Mouse (Mus musculus) liver, adult (tissue): ENCODE results near the gene Mrm3.

Source experiments
- GATA4 ChIP-seq: IDR thresholded peaks from 2 replicates; pipeline ENCODE4 v1.6.1; 2014; ENCODE audit warnings: mild to moderate bottlenecking, low read length; ENCODE audit not compliant: insufficient replicate concordance

The Mrm3 gene

DNA sequence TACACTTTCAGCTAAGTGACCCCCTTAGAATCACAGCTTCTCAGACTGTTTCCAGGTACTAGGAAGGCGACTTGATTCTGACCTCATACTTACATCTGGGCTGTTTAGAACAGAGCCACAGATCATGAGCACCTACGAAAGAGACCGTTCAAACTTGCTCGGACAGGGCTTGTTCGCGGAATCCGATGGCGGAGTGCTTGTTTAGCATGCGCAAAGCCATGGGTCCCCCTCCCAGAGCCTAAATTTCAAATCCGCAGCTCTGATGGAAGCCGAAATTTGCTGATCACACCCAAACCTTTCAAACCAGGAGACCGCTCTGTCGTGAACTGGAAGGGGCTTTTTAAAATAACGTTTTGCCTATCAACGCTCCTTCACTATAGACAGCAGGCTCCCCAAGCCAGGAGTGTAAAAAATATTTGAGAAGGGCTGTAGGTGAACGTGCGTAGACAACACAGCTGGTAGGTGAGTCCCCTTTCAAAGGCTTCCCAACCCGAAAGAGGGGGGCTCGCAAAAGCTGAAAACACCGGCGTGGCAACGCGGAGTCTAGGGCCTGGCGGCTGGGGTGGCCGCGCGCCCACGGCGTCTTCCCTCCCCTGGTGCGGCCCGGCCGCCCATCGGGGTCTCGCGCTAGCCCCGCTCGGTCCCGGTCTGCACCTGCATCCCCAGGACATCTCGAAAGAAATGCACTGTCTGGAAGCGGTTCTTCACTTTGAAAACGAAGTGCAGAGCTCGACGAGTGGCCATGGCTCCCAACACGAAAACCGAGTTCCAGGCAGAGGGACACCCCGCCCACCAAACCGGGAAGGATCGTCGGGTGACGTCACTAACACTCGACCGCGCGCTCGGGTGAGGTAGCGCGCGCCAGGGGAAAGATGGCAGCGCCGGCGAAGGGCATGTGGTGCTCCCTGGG lies at the start of gene Mrm3, which contains the start of gene Glod4:
Gene Mrm3 (plus strand): TSS at position 815 of the 910 bp plus-strand sequence.
Gene Glod4 (minus strand): TSS at position 825 of the 910 bp plus-strand sequence.
- no peak; the same call in 1 of the 2 replicates for TF ChIP-seq GATA4

DNA sequence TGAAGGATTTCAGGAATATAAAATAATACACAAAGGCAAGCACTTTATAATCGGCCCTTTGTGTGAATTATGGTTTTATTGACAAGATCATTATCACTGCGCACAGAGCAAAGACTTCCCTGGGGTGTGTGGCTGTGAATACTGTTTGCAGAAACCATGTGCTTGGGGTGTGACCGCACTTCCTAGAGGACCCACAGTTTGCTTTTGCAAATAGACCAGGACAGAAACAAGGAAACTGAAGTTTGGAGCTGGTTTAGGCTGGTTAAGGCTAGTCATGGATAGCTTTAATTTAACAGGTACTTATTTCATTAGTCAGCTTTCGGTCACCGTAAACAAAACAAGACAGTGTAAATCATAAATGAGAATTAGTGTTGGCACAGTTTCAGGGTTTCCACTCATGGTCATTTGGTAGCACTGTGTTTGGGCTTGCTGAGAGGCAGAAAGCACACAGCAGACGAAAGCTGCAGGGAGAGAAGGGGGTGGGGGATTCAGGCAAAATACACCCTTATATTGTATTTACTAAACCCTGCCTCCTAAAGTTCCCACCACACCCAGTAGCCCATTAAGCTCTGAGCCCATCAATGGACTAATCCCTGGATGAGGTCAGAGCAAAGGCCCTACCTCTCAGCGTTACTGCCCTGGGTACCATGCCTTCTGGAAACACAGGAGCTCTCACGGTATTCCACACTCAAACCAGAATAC lies 47.1 kb upstream of the Mrm3 start:
- no peak for TF ChIP-seq GATA4

DNA sequence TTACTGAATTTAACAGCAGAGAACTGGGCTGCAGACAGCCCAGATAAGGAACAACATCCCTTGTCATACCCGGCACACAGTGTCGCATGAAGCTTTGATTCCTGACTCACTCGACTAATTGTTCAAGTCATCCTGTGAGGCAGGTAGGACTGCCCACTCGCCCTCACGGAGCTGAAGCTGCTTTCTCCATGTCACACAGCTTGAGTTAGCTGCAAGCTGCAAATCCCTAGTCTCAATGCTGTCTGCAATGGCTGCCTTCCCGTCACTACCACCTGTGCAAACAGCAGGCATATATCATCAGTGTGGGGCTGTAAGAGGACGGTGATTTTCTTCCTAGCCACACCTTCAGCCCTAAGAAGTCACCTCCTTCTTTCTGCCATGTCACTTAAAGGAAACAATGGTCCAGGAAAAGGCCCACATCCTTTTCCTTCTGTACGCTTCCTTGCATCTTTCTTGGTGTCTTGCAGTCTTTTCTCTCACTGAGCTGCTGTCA lies 46.5 kb upstream of the Mrm3 start:
- no peak for TF ChIP-seq GATA4

DNA sequence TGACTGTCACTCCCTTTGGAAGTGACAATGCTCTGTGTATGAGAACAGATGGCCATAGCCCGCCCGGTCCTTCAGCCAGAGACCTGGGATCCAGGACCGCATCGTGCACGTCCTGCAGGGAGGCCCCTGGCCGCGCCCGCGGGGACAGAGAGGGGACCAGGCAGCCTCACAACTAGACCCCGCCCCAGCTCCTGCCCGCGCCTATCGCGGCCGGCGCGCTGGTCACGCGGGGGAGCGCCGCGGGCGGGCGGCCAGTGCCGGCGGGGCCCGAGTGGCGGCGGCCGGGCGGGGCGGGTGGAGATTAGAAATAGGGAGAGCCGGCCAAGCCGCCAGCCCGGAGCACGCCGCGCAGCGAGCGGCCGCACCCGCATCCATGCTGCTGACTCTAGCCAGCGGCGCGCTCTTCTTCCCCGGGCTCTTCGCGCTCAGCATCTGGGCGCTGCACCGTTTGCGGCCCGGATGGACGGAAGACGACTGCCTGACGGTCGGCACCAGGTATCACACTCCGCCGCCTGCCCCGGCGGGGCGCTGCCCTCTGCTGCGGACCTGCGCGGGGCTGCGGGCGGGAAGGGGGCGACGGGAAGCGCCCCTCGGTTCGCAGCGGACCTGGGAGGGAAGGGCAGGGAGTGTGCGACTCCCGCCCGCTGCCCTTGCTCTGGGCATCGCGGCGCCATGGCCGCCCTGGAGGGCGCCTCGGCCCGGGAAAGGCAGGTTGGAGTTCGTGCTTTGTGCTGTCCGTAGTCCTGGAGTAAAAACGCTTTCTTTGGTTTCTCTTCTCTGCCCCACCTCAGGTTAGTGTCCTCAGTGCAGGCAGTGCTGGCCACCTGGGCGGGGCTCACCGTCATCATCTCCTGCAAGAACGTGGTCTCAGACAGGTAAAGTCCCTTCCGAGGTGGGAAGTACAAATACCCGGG lies 41.5 kb upstream of the Mrm3 start:
- peak; percentile 35; the same call in 1 of the 2 replicates for TF ChIP-seq GATA4

DNA sequence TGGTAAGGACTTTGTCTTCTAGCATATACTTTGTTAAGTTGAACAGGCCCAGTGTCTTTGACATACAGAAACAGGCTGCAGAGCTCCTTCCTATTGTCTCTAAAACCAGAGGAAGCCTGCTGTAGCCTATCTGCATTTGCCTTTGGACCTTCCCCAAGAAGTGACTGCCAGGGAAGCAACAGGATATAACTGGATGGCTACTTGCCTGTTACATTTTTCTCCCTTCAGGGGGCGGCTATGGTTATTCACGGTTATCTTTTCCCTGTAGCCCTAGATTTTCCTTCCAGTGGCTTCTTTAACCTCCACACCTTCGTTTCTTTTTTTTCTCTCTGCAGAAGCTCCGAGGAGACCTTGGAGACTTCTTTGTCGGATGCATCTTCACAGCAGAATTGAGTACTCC lies 36.7 kb upstream of the Mrm3 start:
- peak; percentile 59; the same call in 1 of the 2 replicates for TF ChIP-seq GATA4

DNA sequence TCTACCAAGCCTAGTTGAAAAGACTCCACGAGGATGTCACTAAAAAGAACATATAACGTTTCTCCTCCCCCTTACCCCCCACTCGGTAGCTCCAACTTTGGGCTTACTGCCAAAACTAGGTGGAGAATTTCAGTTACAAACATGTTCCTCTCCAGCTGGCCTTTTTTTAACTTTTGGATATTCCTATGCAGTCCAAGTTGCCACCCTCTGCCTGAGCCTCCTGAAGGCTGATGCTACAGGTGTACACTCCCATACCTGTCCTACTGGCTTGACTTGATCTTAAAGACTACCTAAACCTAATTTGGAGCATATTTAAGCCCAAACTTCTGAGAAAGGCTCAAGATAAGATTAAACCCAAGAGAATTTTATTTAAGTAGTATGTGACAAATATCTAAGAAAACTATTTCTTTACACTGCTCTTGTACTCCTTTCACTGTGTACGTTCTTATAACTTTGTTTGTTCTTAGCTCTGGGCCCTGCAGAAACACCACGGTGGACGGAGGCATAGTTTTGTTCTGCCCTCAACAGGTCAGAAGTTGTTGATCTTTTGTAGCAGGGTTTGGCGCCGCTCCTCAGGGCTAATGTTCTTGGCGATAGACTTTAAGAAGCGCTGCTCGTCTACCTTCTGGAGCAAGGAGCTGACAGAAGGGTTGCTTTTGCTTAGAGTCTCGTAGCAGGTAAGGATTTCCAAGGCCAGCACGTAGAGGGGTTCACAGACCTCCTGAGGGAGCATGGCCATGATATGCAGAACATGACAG lies 33.1 kb upstream of the Mrm3 start:
- TF ChIP-seq GATA4: no peak

DNA sequence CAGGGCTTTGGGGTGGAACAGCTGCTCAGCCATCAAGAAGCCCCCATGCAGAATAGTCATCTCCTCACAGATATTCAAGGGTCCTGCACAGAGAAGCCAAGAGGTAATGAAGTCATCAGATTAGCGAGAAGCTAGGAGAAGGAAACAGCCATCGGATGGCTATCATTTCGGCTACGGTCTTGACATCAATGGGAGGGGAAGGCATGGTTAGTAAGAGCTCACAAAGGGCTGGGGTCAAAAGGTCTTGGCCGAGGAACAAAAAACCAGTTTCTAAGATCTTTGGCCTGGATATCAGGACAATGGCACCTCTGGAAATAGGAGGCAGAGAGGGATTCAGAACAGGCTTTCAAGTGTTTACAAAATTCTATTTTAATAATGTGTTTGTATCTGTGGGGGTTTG lies 29.7 kb upstream of the Mrm3 start:
- TF ChIP-seq GATA4: no peak

DNA sequence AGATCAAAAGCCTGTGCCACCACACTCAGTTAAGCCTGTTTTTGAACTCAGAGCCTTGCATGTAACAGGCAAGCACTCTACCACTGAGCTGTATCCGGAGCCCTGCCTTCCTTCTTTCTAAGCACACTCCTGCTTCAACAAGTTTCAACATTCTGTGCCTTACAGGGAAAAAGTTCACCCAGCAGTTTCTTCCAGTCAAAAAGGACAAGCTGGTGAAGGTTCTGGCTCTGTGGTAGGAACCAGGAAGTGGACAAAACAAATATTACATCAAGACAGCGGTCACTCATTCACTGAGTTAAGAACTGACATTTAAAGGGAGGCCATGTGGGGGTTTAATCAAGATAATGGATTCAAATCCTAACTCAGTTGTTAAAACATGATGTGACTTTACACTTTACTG lies 28.5 kb upstream of the Mrm3 start:
- no peak for TF ChIP-seq GATA4

DNA sequence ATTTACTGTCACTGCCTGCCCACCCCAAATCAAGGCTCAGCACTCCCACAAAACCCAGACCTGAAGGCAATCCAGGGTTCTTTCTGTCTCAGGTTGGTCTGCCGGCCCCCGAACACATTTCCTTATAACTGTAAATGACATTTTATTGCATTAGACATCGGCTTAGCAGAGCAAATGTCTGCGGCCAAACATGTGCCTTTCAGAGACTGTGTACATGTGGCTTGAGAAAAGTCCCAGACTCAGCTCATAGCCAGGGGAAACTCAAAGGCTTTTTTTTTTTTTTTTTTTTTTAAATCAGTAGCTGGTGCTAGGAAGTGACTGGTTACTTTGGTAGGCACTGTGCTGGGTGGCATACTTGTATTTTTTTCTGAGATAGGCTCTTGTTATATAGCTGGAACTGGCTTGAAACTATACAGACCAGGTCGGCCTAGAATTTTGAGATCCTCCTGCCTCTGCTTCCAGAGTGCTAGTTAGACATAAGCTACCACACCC lies 27.4 kb upstream of the Mrm3 start:
- TF ChIP-seq GATA4: no peak

DNA sequence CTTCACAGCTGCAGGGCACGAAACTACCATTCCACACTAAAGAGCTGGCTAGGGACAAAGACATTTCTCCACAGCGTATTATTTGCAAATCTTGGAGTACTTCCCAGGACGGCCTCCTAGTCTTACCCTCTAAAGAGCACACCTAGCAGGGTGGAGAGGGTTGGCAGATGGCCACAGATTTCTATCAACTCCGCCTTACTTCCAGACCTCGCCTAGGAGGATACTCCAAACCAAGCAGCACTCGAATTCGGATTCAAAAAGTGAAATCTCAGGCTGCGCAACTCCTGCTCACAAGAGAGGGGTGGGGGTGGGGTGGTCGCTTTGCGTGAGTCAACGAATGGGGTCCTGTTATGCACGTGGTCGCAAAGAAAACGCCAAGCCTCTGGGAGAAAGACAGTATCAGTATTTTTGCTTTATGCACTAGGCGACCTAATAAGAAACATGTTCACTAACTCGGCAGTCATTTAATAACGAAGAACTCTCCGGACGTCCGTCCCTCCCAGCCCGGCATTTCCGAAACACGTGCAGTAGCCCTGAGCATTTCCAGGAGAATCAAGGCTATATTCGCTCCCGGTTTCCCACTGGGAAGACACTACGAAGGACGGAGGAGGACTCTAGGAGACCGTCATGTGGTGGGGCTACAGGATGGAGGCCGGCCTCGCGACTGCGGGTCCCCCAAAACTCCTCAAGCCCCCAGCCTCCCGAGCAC lies 26.7 kb upstream of the Mrm3 start:
- TF ChIP-seq GATA4: 0 out of 2 replicates have a peak, but pooled peaks have one; percentile 37

DNA sequence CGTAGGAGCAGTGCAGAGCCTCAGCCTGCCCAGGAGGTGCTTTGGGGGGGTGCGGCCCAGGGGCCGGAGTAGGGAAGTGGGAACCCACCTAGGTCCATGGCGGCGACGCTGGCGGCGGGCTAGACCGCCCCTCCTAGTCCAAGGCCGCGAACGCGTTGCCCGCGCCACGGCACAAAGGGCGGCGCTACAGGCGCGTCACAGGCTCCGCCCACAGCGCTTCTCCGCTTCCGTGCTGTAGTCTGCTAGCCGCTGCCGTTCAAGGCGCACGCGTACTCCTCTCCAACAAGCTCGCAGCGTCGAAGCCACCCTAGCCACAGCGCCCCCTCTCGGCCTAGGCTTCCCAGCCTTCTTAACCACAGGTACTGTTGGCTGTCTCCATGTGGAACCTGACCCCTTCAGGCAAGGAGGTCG lies 26.1 kb upstream of the Mrm3 start, which contains the start of the genes Dbil5 and Gemin4:
Gene Dbil5 (plus strand): TSS at position 219 of the 411 bp plus-strand sequence.
Gene Gemin4 (minus strand): TSS at position 275 of the 411 bp plus-strand sequence.
- peak; percentile 13; the same call in 1 of the 2 replicates for TF ChIP-seq GATA4

DNA sequence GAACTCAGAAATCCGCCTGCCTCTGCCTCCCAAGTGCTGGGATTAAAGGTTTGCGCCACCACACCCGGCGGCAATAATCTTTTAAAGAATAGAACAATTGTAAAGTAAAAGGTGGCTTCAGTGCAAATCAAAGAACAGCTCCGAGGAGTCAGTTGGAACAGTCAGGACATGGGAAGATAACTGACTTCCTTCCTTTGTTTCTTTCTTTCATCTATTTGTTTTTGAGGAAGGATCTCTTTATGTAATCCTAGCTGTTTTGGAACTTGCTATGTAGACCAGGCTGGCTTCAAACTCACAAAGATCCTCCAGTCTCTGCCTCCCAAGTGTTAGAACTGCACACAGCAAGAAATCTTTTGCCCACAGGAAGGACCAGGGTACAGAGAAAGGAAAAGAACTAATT lies 18.9 kb upstream of the Mrm3 start:
- TF ChIP-seq GATA4: no peak

DNA sequence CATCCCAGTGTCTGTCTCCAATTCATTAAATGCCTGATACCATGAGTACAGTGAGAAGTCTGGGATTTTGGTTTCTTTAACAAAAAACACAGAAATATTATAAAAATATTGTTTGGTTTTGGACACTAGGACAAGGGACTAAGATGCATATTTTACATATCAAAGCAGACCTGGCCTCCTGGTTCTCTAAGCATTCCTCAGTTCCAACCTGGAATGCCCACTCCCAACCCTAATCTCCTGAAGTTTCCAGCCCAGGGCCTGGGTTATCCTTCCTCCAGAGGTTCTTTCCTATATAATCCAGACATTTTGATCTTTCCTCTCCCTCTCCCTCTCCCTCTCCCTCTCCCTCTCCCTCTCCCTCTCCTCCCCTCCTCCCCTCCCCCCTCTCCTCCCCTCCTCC lies 18.5 kb upstream of the Mrm3 start:
- no peak for TF ChIP-seq GATA4

DNA sequence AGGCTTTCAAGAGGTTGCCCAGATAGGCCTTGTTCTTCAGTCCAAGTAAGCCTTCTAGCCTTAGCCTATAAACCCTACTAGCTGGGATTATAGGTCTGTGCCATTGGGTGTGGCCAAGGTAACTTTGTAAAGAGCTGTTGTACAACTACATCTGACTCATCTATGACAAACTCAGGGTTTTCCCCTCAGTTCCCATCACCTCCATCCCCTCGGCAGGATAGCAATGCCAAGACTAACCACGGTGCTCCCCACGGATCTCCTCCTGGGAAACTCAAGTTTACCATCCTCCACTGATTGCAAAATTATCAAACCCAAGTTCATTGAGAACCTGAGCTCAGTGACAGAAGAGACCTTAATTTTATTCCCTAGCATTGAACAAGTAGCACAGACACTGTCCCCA lies 7.4 kb upstream of the Mrm3 start:
- TF ChIP-seq GATA4: no peak

DNA sequence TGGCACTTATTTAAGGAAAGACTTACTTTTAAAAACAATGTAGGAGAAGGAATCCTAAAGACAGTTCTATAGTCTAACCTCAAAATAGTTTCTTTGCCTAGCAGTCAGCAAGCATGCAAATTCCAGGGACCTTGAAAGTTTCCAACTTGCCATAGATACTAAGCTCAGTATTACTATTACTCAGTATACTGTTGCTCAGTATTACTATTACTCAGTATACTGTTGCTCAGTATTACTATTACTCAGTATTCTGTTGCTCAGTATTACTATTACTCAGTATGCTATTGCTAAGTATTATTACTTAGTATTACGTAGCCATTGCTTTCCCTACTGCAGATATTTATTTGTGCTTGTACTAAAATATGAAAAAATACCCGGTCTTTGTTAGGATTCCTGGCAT lies 3.8 kb upstream of the Mrm3 start:
- no peak for TF ChIP-seq GATA4
